Mouse (Mus musculus): ENCODE measurements around the gene Mtmr10.

DNA sequence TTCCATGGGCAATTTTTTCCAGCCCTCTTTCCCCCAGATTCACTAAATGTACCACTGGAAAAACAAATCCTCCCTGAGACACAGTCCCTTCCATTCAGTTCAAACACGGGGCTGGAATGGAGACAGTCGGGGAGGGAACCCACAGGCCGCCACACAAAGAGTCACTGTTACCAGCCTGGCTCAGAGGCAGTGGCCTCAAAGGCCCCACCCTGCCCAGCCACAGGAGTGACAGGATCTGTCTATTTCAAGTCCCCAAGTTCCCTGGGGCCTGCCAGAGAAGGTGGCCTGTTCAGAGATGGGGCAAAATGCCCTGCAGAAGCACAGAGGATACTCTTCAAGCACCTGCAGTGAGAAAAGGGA is 73.1 kb downstream of the Mtmr10 start:
- TF ChIP-seq CTCF (IDR thresholded peaks at IDR 0.05; ENCODE audit: low read depth) (no peak), EP300 (optimal IDR thresholded peaks at IDR 0.05) (no peak)

Data from stomach, postnatal 0 days (tissue).